Mouse (Mus musculus) left cerebral cortex, adult 18-20 months (tissue): ENCODE results near the gene Ubxn10. TPM values are rescaled to one million over a fixed set of nuclear protein-coding genes. Genes with fewer than 3 reads are reported as not detected.

Experiments
- DNase-seq, 2 experiments: peaks; one replicate each; pipeline ENCODE4 v3.0.0; 2021 to 2022; ENCODE audit warnings: low spot score in 2 of 2, mixed read lengths in 1 of 2
- long read RNA-seq, 2 experiments: library from polyadenylated mRNA; stranded (forward); transcript quantifications; one replicate each; pipeline ENCODE4 v2.0.0; 2021
- total RNA-seq, 2 experiments: library from RNA; stranded (reverse); gene quantifications; 2 replicates each; pipeline ENCODE4 v1.2.3; 2021

Gene Ubxn10
- 1 to 10 TPM in 1 of 2 experiments, under 1 TPM in 1; 0.56 to 1.2 TPM for total RNA-seq
- long read RNA-seq, experiment 1, partial matches to known transcripts = 0 of 2 reads
- long read RNA-seq, experiment 1, other reads (novel, unspliced or antisense) = 2 of 2 reads
- long read RNA-seq, experiment 2 = 0 reads

DNA sequence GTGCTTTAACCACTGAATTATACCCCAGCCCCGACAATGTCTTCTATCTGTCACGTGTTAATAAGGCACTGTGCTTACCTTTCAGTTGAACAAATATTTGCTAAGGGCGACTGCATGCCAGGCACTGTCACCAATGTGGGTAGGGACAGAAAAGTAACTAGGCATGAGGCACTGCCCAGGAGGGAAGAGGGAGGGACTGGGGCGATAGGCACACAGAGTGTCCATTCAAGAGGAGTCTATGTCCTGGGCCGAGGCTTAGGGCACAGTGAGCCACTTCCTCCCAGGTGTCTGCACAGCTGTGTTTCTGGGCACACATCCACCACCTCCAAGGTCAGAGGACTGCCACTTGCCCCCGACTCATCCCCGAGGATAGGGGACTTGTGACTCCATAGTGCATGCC is at the start of gene Ubxn10:
Gene Ubxn10, minus strand, starts transcription at position 137 of the 400 bp plus-strand sequence.
- DNase-seq = no peak

DNA sequence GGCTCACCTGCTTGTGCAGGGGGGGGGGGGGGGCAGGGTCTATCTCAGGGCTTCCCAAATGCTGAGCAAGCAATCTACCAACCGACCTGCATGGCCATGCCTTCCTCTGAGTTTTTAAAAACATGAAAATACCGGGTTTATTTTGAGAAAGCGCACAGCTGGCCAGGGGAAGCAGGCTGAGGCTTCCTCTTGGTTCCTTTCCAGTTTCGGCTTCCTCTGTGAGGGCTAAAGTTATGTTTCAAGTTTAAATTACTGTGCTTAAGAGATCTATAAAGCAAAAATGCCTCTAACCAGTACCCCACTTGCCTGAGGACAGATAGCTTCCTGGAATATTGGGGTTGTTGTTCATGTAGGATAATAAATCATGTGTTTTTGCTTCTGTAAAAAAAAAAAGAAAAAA is 49.2 kb upstream of the Ubxn10 start:
- peak in 1 of 2 experiments; percentile 51 for DNase-seq

DNA sequence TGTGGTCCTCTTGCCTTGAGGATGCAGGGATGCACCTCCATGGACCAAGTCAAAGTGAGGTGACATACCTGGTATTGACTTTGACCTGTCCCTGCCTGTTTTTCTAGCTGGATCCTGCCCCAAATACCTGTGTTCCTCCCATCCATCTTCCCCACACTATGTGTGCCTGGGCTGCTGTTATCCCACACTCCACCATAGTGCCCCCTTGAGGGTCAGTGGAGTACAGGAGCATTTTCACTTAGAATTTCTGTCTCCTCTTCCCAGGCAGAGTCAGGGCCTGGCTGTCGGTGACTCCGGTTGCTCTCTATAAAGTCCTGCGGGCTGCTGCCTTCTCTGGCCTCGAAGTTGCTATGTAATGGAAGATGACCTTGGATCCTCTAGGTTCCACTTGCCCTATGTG is 48.8 kb upstream of the Ubxn10 start:
- no peak for DNase-seq

DNA sequence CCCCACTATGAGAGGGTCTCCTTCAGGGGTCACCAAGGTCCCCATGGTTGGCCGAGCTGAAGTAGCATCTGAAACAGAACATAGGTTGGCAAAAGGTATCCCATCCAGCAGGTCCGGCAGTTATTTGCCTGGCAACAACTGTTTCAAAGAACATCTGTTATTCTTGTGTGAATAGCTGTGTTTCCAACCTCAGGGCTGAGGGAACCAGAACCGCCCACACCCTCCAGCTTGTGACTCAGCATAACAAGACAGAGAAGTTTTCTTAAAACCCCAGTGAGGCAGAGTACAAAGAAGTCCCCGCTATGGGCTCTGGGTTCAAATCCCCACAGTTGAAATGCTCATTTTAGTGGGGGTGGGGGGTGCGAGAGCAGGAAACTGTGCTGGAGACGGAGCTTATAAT is 45.1 kb upstream of the Ubxn10 start:
- DNase-seq = peak; percentile 69 to 78

DNA sequence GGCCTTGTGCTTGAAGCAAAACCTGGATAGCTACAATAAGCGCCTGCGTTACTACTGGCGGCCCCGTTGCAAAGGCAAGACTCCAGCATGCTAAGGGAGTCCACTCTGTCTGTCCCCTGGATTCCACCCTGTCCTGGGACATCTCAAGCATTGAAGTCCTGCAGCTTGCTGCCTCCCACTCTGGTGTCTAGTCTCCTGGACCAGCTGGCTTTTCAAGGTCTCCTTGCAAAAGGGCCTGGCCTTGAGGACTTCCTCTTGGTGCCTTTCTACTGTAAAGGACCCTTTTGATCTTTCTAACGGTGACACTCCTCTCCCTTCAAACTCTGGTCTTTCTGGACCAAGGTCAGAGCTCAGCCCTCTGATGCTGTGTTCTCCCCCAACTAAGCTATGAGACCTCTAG is 43.3 kb upstream of the Ubxn10 start:
- DNase-seq = no peak

DNA sequence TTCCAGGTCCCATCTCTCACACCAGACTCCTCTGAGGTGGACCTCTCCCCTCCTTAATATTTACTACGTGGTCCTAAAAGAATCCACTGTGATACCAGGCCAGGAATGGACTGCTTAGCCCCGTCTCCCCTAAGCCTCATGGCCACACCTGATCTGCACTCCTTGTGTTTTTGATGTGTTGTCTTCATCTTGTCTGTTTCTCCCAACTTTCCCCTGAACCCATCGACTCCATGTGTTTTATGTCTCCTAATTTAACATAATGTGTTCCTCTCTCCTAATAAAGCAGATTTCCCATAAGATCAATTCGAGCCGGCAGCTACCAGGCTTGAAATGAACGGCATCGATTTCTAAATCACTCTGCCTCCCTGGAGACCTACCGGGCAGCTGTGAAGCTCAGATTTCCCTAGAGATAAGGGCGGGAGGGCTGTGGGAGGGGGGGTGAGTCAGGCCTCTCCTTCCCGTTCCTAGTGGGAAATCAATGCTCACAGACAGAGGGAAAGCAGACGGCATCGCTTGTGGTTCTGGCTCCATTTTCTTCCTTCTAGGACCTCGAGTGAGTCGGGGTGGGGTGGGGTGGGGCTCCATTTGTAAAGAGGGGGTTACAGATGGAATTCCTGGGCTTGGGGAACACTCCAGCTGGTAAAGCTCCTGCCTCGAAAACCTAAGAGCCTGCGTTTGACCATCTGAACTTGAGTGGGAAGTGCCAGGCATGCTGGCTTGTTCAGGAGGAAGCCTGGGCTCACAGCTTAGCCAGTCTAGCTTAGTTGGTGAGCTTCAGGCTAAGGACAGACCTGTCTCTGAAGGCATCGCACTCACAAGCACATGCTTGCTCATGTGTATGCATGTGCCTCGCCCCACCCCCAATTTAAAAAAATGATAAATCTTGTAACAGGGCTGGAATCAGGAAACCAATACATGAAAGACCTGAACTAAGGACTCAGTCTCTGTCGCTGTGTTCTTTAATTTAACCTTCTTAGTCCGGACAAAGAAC is 40.7 kb upstream of the Ubxn10 start:
- no peak for DNase-seq

DNA sequence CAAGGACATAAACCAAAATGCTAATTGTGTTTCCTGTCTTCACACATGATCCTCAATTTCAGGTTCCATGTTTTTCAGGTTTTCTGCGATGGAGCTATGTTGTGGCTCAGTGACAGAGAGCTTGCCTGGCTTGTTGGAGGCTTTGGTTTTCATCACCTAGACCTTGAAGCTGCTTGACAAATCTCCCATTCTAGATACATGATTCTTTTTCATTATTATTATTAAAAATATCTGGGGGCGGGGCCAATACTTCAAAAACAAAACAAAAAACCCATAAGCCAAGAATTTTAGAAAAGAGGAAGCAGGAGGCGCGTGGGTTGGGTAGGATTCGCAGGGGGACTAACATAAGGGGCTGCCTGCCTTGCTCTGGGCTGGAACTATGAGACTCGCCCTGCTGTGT is 38.5 kb upstream of the Ubxn10 start, which contains the start of gene Pla2g2d:
Gene Pla2g2d, plus strand, starts transcription at position 301 of the 400 bp plus-strand sequence.
- DNase-seq = no peak

DNA sequence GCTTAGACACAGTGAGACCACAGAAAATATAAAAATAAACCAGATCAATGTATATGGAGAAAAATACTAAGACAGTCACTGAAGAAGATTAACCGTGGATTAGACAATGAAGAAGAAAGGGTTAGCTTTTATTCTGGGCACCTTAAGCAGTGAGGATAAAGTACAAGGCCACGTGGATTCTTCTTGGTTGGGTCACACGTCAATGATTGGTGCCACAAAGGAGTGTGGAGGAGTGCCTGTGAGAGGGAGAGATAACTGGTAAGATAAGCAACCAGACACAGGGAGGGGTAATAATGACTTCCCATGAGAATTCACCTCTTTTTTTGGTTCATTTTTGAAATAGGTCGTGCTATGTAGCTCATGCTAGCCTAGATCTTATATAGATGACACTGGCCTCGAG is 35.4 kb upstream of the Ubxn10 start:
- no peak for DNase-seq

DNA sequence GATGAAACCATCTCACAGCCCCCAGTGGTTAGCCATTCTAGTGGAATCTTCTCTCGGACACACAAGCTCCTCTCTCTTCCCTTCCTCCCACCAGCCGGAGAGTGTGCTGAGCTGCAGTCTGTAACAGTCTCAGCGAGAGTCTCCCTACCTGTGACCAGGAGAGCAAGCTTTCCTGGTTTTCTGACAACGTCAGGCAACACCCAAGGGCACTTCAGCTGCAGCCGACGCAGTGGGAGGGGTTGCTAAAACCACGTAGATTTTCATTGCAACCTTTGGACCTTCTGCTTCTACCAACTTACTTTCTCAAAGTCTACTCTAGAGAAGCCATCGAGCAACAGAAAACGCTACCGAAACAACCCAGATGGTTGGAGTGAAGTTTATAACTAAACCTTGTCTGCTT is 35.0 kb upstream of the Ubxn10 start:
- no peak for DNase-seq

DNA sequence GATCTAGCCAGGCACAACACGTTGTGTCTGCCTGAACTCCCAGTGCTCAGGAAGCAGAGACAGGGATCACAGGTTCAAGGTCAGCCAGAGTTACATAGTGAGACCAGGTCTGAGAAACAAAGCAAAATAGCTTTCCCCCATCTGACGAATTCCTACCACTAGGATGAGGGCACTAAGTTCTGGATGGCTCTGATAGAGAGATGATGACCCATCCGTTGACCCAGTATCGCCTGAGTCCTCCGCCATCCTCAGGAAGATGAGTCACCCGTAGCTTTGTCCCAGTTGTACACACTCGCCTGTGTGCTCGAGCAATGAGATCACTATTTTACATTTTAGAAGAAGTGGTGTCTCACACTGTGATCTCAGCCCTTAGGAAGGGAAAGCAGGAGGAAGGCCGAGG is 25.3 kb upstream of the Ubxn10 start:
- DNase-seq = no peak

DNA sequence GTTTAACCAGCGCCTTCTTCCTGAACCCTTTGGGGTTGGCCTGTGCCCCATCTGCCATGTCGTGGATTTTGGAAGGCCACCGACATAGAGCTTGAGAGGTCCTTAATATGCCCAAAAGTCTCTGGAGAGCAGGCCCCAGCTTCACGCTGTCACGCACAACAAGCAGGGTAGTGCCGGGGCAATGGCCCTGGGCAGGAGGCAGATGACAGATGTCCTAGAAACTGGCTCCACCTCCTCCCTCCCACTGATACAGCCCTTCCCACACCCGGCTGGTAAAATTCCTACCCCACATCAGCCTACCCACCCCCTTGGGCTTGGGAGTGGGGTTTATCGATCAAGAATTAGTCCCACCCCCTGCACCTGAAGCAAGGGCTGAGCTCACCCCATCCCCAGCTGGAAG is 20.4 kb upstream of the Ubxn10 start, which contains the start of gene Pla2g2f:
Gene Pla2g2f, minus strand, starts transcription at position 211 of the 400 bp plus-strand sequence.
- DNase-seq = no peak

DNA sequence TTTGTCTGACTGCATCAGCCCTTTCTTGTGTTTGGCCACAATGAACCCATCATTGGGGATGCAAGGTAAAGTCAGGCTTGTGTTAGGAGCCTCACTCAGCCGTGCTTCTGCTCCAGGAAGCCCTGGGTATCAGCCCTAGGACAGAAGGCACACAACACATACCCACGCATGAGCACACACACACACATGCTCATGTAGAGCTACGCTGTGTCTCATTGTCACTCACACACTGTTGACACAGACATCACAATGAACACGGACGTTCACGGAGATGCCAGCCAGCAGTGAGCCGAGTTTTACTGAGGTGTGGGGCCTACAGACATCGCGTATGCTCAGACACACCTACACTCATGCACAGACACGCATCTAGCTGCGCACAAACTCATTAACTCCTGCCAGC is 19.0 kb upstream of the Ubxn10 start:
- no peak for DNase-seq

DNA sequence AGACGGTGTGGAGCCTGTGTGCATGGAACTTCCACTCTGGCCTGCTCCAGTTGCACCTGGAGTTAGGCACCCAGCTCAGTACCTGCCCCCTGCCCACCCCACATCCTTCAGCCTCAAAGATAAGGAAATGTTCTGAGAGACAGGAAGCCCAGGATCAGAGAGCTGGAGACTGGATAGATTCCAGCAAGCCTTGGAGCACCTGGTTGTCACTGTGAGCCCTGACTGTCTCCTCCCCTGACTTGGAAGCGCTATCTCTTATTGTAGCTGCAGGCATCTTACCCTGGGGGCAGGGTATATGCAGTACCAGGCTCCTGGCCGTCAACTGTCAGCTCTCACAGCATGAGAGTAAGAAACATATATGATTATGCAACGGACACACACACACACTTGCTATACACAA is 18.5 kb upstream of the Ubxn10 start:
- DNase-seq = no peak

DNA sequence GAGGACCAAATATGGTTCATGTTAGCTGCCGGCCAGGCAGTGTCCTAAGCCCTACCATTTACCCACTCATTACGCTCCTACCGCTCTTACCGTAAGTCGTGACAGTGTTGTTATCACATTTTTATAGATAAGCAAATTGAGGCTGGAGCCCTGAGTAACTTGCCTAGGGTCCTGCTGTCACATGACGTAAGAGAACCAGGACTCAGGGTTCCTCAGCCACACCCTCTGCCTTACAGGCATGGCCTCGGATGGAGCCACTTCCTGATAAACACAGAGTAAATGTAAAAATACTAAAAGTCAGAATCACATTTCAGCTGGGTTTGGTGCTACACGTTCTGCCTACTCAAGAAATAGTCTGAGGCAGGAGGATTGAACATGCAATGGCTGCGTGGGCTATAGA is 17.5 kb upstream of the Ubxn10 start:
- no peak for DNase-seq

DNA sequence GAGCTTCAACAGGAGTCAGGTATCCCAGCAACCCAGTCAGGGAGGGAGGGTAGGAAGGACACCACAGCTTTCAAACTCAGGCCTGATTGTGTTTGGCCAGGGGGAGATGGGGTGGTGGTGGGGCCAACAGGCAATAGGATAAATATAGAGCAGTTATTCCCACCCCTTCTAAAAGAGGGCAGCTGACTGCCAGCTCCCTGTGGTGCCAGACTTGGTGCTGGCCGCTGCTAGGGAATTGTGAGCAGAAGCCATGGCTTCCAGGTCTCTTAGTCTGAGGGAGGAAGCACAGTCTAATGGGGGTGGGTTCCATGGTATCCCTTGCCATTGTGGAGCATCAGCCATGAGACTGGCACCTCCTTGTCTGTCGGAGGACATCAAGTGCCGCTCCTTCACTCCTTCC is 16.6 kb upstream of the Ubxn10 start:
- no peak for DNase-seq

DNA sequence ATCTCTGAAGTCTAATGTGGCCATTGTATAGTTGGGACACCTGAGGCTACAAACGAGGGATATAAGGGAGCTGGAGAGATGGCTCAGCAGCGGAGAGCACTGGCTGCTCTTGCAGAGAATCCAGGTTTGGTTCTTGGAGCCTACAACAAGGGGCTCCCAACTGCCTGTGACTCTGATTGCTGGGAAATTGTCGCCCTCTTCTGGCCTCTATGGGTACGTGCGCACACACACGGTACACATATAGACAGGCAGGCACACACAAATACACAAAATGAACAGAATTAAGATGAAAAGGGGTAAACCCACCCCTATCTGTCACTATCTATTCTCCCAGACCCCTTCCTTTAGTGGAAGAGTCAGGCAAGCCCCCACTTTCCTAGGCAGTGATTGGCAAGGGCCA is 15.6 kb upstream of the Ubxn10 start:
- no peak for DNase-seq

DNA sequence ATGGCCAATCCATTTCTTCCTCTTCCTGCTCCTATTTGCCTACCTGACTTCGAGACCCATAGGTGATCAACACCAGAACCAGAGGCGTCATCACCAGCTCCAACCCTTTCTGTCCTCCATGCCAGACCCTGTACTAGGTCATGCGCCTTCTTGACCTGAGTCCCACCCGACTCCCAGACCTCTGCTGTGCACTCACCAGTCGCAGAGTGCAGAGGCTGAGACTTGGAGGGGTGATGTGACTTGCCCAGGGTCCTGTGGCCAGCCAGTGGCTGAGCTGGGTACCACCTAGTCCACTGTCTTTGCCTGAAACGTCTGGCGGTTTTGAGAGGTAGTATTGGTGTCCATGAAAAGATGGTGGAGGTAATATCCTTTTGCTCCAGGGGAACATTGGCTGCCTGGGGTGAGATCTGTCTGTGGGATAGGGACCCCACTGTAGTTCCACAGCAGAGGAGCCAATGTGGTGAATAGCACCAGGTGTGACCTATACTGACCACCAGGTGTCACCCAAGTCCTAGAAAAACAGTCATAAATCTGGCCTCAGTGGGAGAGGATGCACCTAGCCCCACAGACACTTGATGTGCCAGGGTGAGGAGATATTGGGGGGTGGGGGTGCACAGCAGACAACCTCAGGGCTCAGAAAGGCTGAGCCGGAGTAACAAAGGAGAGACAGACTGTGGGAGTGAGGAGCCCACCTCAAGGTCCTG is 11.6 kb upstream of the Ubxn10 start:
- DNase-seq = peak; percentile 53 to 67

DNA sequence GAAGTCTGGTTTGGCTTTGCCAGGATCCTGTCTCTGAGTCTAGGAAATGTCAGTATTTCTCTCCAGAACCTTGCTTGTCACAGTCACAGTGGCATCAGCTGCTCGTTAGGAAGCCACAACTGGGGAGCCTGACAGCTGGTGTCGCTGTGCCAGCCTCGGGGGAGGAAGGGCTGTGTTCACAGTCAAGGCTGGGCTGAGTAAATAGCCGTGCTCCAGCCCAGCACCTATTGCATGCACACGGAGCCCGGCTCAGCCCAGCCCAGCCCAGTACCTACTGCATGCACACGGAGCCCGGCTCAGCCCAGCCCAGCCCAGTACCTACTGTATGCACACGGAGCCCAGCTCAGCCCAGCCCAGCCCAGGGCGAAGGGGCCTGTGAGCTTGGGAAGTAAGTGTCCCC is 10.9 kb upstream of the Ubxn10 start:
- peak; percentile 47 to 64 for DNase-seq

DNA sequence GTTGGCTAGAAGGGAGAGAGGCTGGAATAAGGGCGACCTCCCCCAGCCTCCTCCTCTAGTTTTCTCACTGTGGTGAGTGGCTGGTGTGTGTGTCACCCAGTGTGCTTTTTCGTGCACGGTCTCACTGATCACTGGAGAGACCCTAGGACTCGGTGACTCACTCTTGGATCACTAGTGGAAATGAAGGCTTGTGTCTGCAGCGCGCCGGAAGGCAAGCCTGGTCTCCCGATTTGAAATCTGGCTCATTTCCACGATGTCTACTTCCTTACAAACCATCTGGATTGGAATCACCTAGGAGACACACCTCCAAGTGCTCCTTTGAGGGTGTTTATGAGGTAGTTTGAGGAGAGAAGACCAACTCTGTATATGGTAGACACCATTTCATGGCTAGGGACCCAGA is 9.9 kb upstream of the Ubxn10 start:
- DNase-seq = no peak

DNA sequence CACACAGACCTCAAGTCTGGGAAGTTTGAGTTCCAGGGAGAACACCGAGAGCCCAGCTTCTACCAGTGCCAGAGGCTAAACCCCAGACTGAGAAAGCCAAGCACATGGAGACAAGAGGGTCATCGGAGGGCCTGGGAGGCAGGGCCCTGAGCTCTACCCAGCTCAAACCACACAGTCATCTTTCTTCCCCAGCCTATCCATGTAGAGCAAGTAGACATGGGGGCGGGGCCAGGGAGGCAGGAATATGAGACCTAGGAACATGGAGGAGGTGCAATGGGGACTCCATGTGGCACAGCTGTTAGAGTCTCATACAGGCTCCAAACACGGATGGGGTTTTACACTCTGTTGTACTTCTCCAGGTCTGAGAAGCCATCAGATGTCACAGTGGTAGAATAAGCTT is 8.9 kb upstream of the Ubxn10 start:
- DNase-seq = no peak

DNA sequence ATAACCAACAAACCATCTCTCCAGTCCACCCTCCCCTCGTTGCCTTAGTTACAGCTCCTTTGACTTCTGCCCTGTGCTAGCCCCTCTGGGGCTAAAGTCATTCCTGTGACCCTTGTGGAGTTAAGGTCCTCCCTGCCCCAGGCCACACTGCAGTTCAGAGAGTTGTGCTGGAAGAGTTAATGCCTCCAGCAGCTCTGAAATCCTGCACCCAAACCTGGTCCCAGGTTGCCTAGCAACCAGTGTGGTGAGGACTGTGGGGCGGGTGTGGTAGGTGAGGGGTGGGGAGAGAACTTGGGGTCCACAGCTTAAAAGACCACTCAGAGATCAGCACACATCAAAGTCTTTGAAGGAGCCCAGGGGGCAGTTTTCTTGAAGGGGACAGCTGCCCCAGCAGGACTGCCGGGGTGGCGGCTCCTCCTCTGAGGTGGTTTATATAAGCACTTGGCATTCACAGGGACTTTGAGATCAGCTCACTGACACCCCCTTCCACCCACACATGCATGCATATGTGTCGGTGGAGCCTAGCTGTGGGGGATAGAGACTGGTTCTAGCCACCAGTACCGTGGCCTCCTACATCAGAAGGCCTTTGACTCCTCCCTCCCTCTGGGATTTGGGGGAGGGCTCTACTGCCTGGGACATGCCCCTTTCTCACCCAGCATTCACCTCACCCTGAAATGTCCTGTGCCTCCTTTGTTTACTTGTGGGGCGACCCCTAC is 2.3 kb upstream of the Ubxn10 start:
- peak; percentile 39 to 60 for DNase-seq
